Mouse (Mus musculus) neural tube, embryonic 11.5 days (tissue): Measurements from ENCODE around the gene Unkl. TPM values are rescaled to one million over a fixed set of nuclear protein-coding genes. Genes with fewer than 3 reads are reported as not detected.

ENCODE experiments used
- ATAC-seq: fragments of 200-750 bp; cut with Nextera tagmentation; 2 replicates; pipeline ENCODE4 v1.8.0; 2017; ENCODE audit warnings: moderate number of reproducible peaks, mild to moderate bottlenecking, moderate TSS enrichment, moderate library complexity; ENCODE audit not compliant: insufficient read depth, low FRiP score, low TSS enrichment
- DNase-seq: peaks from one replicate; pipeline ENCODE4 v3.0.0-alpha.2; 2015; ENCODE audit warnings: low spot score
- H3K27ac ChIP-seq: fragments of 300-500 bp; sonication (generic); 2 replicates; pipeline ENCODE4 v1.5.1; 2014; ENCODE audit warnings: low read depth, mild to moderate bottlenecking, low read length
- H3K27me3 ChIP-seq: fragments of 300-500 bp; sonication (generic); 2 replicates; pipeline ENCODE4 v1.6.1; 2014; ENCODE audit warnings: mild to moderate bottlenecking, low read length, mixed read lengths; ENCODE audit not compliant: control insufficient read depth, insufficient read depth
- H3K36me3 ChIP-seq: fragments of 300-500 bp; sonication (generic); 2 replicates; pipeline ENCODE4 v1.6.1; 2014; ENCODE audit warnings: mild to moderate bottlenecking, low read length, moderate library complexity, mixed read lengths; ENCODE audit not compliant: control insufficient read depth, insufficient read depth
- H3K4me1 ChIP-seq: fragments of 300-500 bp; sonication (generic); 2 replicates; pipeline ENCODE4 v1.6.1; 2014; ENCODE audit warnings: low read length, mixed read lengths; ENCODE audit not compliant: control insufficient read depth, insufficient read depth
- H3K4me2 ChIP-seq: fragments of 300-500 bp; sonication (generic); 2 replicates; pipeline ENCODE4 v1.6.1; 2014; ENCODE audit warnings: low read depth, mild to moderate bottlenecking, moderate library complexity
- H3K4me3 ChIP-seq: fragments of 300-500 bp; sonication (generic); 2 replicates; pipeline ENCODE4 v1.5.1; 2014; ENCODE audit warnings: low read depth, low read length
- H3K9ac ChIP-seq: fragments of 300-500 bp; sonication (generic); 2 replicates; pipeline ENCODE4 v1.6.1; 2014; ENCODE audit warnings: mild to moderate bottlenecking, low read length
- H3K9me3 ChIP-seq: fragments of 300-500 bp; sonication (generic); 2 replicates; pipeline ENCODE4 v1.6.1; 2016; ENCODE audit warnings: low read length; ENCODE audit not compliant: control insufficient read depth
- WGBS: fragments of 180-500 bp; shearing (Covaris S2); extraction: QIAGEN DNeasy Blood & Tissue Kit; methylation state at CpG from one replicate; pipeline ENCODE4 v1.1.7; 2014; 5-methylcytosine and 5-hydroxymethylcytosine counted together
- polyA plus RNA-seq: library from polyadenylated mRNA; unstranded; fragments of >200 nt; fragmentation: Nextera tagmentation; extraction: Ambion mirVana; gene quantifications from 2 replicates; pipeline ENCODE4 v1.2.1, GENCODE M21; 2014

The Unkl gene
- polyA plus RNA-seq, 1 experiment from 2014 or later: 6.9 TPM

DNA sequence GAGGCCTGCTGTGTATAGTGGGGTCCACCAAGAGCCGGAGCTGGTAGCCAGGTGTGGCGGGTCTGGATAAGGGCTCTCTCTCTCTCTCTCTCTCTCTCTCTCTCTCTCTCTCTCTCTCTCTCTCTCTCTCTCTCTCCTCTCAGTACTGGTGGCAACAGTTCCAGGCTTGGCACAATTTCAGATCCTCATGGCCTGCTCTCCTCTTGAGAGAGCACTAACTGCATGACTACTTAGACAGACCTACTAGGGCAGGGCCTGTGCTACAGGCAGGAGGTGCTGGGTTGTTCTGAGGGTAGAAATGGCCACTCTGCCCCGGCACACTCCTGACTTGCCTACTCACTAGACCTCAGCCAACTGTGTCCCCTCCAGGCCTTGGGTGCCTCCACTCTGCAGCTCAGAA is 15.6 kb upstream of the Unkl start:
- Histone ChIP-seq H3K9me3 (no peaks in the 10 kb centered on the region), H3K27ac (no peak overlapping the region), H3K4me3 (no peak overlapping the region), H3K36me3 (no peaks in the 10 kb centered on the region), H3K9ac (no peak overlapping the region), H3K27me3 (no peaks in the 10 kb centered on the region), H3K4me1 (no peaks in the 10 kb centered on the region), H3K4me2 (no peak overlapping the region)
- no peak for DNase-seq
- no peak for ATAC-seq
- WGBS: 85% methylated on average over 3 of the region's 3 CpGs

DNA sequence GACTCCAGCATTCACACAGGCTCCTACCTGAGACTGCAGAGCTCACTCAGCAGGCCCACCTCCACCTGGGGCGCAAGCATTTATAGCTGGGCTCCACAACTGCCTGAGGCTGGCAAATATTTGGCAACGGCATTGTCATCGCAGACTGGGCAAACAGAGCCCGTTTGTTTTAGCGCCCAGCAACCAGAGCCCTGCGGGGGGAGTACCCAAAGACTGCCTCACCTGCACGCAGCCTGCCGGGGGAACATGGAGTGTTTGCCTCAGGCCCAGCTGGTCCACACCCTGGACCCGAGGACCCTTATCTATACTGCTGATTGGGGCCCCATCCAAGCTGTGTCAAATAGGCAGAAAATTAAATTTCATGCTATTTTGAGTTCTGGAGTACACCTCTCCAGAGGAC is 12.8 kb upstream of the Unkl start, which contains the start of gene Gm38655:
Gm38655 (minus strand) TSS at position 61 of the 400 bp plus-strand sequence.
- no peak within 1 kb of the TSS for H3K4me2 ChIP-seq
- no peaks in the 10 kb centered on the region for H3K9me3 ChIP-seq
- H3K9ac ChIP-seq: no peak within 1 kb of the TSS
- H3K4me1 ChIP-seq: no peaks in the 10 kb centered on the region
- no peak for DNase-seq
- H3K36me3 ChIP-seq: no peaks in the 10 kb centered on the region
- H3K27ac ChIP-seq: no peak within 1 kb of the TSS
- no peaks in the 10 kb centered on the region for H3K27me3 ChIP-seq
- 58% methylated on average over 9 of the region's 9 CpGs for WGBS
- no peak within 1 kb of the TSS for H3K4me3 ChIP-seq
- ATAC-seq: no peak

DNA sequence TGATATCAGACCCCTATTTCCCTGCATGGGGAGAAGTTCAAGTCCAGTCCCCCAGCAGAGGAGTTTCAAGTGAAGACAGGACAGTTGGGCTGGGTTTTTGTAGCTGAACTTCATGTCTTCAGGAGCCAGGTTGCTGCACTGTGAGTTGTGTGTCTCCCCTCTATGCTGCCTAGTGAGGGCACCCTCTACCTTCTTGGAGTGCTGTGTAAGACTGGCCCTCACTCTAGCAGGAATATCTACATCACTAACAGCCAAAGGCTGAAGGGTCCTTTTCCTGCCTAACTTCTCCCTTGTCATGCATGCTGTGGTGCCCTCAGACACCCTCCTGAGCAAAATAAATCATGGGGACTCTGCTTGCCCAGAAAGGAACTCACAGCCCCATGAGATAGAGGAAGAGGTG is 5.0 kb upstream of the Unkl start:
- Histone ChIP-seq H3K9ac (no peak overlapping the region), H3K4me2 (no peak overlapping the region; the same call in 1 of the 2 replicates), H3K4me1 (peaks cover 7% of the 10 kb centered on the region), H3K27ac (no peak overlapping the region), H3K4me3 (no peak overlapping the region), H3K27me3 (no peaks in the 10 kb centered on the region), H3K36me3 (no peaks in the 10 kb centered on the region), H3K9me3 (no peaks in the 10 kb centered on the region)
- ATAC-seq: no peak
- no peak for DNase-seq

DNA sequence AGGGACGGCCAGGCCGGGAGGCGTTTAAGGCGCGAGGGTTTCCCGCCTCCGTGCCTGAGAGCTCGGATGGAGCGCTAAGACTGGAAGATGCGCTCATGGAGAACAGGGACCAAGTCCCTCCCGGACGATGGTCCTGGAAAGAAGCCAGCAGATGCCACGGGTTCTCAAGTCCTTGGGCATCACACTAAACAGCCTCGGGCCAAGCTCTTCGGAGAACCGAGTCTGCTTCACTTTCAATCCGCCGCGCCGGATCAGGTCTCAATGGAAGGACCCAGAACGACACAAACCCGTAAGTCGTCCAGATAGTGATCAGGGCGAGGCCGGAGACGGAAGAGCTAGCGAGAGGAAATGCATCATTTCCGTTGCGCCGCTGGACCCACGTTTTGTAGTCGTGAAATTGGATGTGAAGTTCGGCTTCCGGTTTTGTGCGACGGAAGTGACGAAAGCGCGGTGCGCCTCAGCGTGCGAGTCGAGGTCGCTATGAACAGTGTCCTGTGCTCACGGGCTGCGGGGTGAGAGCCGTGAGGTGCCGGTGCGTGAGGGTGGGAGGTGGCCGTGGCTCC is 4.0 kb upstream of the Unkl start, which contains the start of gene BC003965:
BC003965 (plus strand) TSS at position 426 of the 563 bp plus-strand sequence.
- Histone ChIP-seq H3K4me2 (peak within 1 kb of the TSS; percentile 99), H3K27ac (peak within 1 kb of the TSS; percentile 82), H3K36me3 (no peaks in the 10 kb centered on the region), H3K27me3 (no peaks in the 10 kb centered on the region), H3K4me3 (peak within 1 kb of the TSS; percentile 95), H3K9me3 (no peaks in the 10 kb centered on the region), H3K9ac (peak within 1 kb of the TSS; percentile 90), H3K4me1 (peaks cover 9% of the 10 kb centered on the region)
- under 1% methylated on average over 50 of the region's 50 CpGs for WGBS
- peak; percentile 81 for ATAC-seq
- DNase-seq: peak; percentile 99

DNA sequence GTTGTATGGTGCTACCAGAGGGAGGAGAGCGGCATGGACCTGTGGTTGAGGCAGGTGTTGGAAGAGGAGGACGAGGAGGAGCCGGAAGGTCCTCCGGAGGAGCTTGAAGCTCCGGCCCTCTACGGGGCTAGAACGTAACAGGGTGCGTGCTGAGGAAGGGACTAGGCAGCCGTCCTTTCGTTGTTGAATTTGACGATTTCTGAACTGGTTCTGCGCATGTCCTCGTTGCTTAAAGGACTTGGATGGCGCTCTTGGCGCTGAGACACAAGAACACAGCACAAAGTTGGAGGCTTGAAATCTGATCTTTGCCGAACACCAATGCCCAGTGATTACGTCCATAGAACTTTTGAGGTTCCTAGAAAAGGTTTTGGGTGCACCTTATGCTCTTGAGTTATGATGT is 3.2 kb upstream of the Unkl start:
- WGBS: 8% methylated on average over 17 of the region's 17 CpGs
- no peak for DNase-seq
- Histone ChIP-seq H3K4me2 (peak overlapping the region; percentile 99), H3K36me3 (no peaks in the 10 kb centered on the region), H3K9me3 (no peaks in the 10 kb centered on the region), H3K27ac (no peak overlapping the region), H3K4me3 (peak overlapping the region; percentile 95), H3K4me1 (peaks cover 16% of the 10 kb centered on the region), H3K9ac (peak overlapping the region; percentile 72), H3K27me3 (no peaks in the 10 kb centered on the region)
- ATAC-seq: no peak

DNA sequence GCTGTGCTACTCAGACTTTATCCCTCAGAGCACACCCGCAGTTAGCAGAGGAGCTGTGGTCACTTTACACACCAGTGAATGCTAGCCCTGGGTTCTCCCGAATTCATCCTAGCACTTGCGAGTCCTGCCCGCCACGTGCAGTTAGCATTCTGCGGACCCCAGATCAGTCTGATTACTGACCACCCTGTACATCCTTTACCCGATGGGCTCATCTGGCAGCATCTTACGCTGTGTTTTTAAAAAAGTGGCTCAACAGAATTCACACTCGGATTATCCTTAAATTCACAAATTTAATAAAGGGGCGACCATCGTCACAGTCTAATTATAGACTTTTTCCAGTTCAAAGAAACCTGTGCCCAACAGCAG is 430 bp upstream of the Unkl start:
- WGBS: 6% methylated on average over 11 of the region's 11 CpGs
- Histone ChIP-seq H3K9me3 (no peaks in the 10 kb centered on the region), H3K4me1 (peaks cover 16% of the 10 kb centered on the region), H3K4me2 (peak overlapping the region; percentile 83), H3K4me3 (peak overlapping the region; percentile 98), H3K27me3 (no peaks in the 10 kb centered on the region), H3K9ac (peak overlapping the region; percentile 83), H3K27ac (no peak overlapping the region), H3K36me3 (no peaks in the 10 kb centered on the region)
- ATAC-seq (no peak), DNase-seq (no peak)

DNA sequence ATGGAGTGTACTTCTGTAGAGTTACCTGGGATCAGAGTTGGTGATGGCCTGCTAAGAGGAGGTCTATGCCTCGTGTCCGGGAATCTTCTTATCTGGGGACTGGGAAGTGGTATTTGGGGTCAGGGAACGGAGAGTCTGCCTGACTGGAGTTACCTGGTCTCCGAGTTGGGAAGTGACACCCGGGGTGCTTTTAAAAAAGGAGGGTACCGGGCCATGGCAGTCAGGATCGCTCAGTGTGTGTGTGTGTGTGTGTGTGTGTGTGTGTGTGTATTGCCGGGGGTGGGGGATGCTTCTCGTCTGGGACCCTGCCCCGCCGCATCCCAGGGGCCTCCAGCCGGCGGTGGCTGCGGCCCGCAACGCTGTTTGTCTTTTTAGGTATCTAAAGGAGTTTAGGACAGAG is 894 bp downstream of the Unkl start:
- Histone ChIP-seq H3K27ac (no peak overlapping the region), H3K4me1 (peaks cover 16% of the 10 kb centered on the region), H3K4me2 (peak overlapping the region; percentile 83), H3K9me3 (no peaks in the 10 kb centered on the region), H3K36me3 (no peaks in the 10 kb centered on the region), H3K27me3 (no peaks in the 10 kb centered on the region), H3K9ac (peak overlapping the region; percentile 83), H3K4me3 (peak overlapping the region; percentile 98)
- 1% methylated on average over 15 of the region's 16 CpGs for WGBS
- ATAC-seq (no peak), DNase-seq (no peak)

DNA sequence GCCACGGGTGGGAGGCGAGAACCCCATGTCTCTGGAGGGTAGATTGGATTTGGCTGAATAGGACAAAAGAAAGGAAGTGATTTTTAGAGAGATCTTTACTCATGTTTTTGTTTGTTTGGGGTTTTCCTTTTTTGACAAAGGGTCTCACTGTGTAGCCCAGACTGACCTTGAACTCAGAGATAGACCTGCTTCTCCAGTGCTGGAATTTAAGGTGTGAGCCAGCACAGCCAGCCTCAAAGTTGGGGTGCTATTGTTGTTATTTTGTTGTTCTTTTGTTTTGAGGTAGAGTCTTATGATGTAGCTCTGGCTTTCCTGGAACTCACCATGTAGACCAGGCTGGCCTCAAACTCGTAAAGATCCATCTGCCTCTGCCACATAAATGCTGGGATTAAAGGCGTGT is 14.2 kb downstream of the Unkl start:
- Histone ChIP-seq H3K27ac (no peak overlapping the region), H3K4me1 (no peaks in the 10 kb centered on the region), H3K9me3 (no peaks in the 10 kb centered on the region), H3K9ac (no peak overlapping the region), H3K4me2 (no peak overlapping the region), H3K36me3 (peaks cover 10% of the 10 kb centered on the region), H3K27me3 (no peaks in the 10 kb centered on the region), H3K4me3 (no peak overlapping the region)
- ATAC-seq (no peak), DNase-seq (no peak)
- WGBS: 93% methylated on average over 4 of the region's 4 CpGs

DNA sequence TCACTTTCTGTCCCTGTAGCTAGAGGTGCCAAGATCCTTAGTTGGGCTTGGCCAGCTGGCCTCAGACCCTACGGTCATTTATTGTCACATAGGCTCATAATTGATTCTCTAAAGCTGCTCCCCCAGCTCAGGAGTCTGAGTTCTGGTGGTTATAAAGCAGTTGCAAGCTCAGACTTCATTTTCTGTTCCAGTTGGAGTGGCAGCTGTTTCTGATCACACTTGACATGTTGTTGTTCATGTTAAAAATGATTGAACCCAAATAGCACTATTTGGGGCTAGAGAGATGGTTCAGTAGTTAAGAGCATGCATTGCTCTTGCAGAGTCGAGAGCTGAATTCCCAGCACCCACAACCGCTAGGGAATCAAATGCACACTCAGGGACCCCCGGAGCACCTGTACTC is 21.8 kb downstream of the Unkl start:
- 95% methylated on average over 4 of the region's 4 CpGs for WGBS
- Histone ChIP-seq H3K4me2 (no peak overlapping the region), H3K4me1 (no peaks in the 10 kb centered on the region), H3K9me3 (no peaks in the 10 kb centered on the region), H3K9ac (no peak overlapping the region), H3K27me3 (no peaks in the 10 kb centered on the region), H3K4me3 (no peak overlapping the region), H3K36me3 (peaks cover 18% of the 10 kb centered on the region), H3K27ac (no peak overlapping the region)
- no peak for DNase-seq
- ATAC-seq: no peak
